Mouse (Mus musculus): Measurements from ENCODE around the gene Ppara. TPM values are rescaled to one million over a fixed set of nuclear protein-coding genes. Genes with fewer than 3 reads are reported as not detected.

The Ppara gene
- total RNA-seq (2021), result 10 to 100 TPM; 44.7 to 58.8 TPM

DNA sequence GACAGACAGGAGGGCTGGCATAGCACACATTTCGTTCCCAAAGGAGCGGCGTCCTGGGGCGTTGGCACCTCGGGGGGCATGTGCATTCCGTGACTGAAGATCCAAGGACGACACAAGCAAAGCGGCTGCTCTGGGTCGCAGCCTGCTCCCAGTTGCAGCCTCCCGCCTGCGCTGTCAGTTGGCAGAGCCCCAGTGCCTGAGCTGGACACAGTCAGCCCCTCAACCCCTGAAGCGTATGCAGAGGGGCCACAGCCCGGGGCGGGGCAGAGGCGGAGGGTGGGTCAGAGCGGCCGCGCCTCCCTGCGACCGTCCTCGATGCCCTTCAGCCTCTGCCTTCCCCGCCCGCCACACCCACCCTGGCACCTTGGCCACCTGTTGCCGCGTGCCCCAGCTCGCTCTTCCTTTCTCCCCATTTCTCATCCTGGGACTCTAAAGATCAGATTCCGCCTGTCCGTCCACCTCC, at the start of gene Ppara:
TSS of gene Ppara (plus strand) at position 413 of the 463 bp plus-strand sequence.
- peak; percentile 23 for DNase-seq (ENCODE audit: low spot score)
- intact Hi-C loops (cut with DNase I), result loop anchor here (5.0 kb wide), 1 partner anchor 78 kb away; the partner anchor contains the start of gene Cdpf1

DNA sequence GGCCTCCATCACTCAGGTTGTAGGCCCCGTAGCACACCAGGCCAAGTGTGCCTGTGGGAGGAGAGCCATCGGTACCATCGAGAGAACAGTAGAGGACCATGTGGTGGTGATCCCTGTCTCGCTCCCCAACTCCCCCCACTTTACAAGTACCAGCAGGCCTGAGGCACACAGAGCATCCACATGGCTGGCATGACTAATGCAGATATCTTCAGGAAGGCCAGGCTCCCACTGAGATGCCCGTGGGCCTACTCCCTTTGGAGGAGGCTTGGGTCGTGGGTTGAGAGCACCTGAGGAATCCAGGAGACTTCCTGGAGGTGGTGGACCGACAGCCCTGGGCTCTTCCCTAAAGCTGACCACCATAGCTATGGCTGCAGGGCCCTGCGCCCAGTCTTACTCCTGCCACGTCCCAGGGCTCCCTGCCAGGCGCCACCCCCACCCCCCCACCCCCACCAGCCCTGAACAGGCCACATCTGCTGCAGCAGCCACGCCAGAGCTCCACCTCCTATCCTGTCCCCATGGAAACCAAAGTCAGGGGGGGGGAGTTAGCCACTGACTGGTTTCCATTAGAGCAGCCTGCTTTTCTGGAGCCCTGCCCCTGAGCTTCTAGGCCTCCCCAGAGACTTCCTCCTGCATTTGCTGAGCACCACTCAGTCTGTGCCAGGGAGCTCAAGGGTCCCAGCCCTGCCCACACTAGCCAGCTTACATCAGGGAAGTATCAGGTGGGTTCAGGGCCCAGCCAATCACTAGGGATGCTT, 48.0 kb upstream of the Ppara start:
- DNase-seq (ENCODE audit: low spot score), result peak; percentile 74
- intact Hi-C loops (cut with DNase I), result no loop called here

DNA sequence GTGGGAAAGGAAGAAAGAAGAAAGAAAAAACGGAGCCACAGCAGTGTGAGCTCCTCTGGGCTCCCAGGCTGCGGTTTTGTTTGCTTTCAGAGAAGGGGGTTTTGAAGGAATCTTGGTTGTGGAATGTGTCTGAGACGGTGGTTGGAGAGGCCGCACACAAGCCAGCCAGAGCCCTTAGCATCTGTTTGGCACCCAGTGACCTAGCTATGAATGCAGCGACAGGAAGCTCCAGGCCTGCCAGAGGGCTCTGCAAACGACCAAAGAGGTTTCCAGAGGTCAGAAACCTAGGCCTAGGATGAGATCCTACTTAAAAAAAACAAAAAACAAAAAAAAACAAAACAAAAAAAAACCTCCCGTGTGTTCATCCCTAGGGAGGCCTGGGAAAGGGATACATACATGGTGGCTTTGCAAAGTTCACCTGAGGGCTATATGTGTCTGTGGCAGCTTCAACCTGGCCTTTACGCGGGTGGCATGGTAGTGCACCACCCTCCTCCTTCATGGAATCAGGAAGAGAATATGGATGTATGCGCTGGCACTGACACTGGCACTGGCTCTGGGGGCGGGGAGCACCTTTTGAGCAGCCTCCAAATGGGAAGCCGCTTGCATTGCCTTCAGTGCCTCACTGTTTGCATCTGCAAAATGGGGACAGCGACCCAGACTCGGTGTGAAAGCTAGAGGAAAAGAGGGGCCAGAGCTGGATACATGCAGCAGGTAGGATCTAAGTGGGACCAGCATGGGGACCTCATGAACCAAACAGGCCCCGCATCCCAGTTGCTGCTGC, 47.0 kb upstream of the Ppara start:
- no peak for DNase-seq (ENCODE audit: low spot score)
- intact Hi-C loops (cut with DNase I), result loop anchor here (2.0 kb wide), 1 partner anchor 15 kb away; no protein-coding TSS in a partner anchor

DNA sequence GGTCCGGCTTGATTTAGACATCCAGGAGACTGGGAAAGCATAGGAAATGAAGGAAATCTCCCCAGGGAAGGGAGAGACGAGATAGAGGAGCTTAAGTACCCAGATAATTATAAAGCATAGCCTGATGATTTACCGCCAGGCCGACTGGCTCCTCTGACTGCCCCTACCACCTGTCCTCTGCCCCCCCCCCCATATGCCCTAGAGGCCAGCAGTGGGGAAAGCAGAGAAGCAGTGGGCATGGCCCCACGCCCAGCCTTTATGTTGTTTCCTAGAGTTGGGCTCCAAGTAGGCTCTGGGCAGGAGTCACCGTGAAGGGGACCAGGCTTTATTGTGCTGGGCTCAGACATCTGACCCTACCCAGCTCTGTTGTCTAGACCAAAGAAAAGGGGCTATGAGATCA, 46.0 kb upstream of the Ppara start:
- DNase-seq (ENCODE audit: low spot score), result no peak
- intact Hi-C loops (cut with DNase I), result loop anchor here (2.0 kb wide), 1 partner anchor 14 kb away; no protein-coding TSS in a partner anchor

DNA sequence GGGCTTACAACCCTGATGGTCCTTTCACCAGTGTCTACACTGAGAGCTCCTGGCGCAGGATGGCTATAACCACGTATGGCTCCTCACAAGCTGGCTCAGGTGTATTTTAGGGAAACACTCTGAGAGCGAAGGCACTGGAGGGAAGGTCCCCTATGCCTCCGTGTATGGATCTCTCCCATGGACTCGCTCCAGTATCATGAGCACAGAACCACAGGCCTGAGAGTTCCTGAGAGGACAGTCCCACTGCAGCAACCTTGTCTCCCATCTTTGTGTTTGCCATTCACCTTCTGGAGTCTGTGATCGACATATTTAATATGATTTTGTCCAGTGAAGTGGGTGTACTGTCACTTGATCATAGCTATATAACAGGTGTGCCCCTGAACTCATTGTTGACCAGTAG, 45.3 kb upstream of the Ppara start:
- intact Hi-C loops (cut with DNase I), result loop anchor here (2.0 kb wide), 1 partner anchor 13 kb away; no protein-coding TSS in a partner anchor
- DNase-seq (ENCODE audit: low spot score), result no peak

DNA sequence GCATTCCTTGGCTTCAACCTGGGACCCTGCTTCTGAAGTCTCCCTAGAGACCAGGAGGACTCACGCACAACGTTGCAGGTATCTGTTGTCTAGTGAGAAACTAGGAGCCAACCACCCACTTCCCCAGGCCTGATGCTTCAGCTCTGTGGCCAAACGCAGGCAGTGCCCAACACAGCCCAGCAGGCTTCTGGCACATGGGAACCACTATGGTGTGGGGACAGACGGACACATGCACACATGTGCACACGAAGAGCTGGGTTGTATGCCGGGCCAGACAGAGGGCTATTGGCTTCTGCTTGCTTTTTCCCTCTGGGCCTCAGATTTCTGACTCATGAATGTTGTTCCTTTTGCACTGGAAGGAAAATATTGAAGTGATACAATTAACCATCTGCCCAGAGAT, 44.7 kb upstream of the Ppara start:
- intact Hi-C loops (cut with DNase I), result no loop called here
- no peak for DNase-seq (ENCODE audit: low spot score)

DNA sequence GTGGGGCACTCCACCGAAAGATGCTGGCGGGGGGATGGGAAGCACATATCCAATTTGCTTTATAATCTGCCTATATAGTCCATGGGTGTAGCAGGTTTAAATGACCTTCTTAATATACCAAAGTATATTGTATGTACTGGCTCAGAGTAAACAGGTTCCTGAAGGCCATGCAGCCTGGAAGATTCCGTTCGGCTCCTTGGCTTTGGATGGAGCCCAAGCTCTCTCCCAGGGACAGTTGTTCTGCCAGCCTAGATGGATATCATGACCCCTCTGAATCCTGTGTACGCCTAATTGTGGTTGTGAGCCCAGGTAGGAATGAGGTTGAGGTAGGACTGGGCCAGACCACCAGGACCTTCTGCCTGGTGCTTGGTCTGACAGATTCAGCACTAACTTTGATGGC, 43.9 kb upstream of the Ppara start:
- no peak for DNase-seq (ENCODE audit: low spot score)
- intact Hi-C loops (cut with DNase I), result no loop called here

DNA sequence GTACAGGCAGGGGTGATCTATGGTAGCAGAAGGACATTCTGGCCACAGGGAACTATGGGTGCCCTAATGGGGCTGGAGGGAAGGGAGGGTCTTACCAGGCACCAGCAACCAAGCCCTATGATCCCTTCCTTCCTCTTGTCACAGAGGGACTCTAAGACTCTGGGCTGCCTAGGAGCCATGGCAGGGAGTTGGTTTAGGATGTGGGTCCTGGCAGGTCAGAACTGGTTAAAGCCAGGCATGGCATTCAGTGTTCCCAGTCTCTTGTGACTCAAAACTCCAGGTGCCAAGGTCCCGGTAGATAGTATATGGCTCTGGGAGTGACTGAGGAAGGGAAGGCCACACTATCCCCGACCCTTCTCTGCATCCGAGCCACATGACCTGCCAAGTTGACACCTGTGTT, 41.7 kb upstream of the Ppara start:
- intact Hi-C loops (cut with DNase I), result no loop called here
- DNase-seq (ENCODE audit: low spot score), result no peak

DNA sequence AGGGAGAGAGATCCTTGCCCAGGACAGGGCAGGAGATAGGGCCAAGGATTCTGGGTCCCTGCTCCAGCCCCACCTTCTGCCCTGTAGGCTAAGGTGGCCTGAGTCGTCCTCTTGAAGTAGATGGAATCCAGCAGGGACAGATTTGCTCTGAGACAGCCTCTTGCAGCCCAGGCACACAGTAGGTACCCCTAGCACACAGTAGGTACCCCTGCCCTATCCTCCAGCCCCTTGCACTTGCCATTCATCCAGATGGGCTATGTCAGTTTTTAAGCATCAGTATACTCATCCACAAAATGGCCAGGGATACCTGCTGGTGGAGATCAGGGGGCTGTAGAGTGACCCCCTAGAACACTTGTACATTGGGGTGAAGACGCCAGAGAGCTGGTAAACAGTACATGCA, 41.0 kb upstream of the Ppara start:
- intact Hi-C loops (cut with DNase I), result no loop called here
- DNase-seq (ENCODE audit: low spot score), result no peak

DNA sequence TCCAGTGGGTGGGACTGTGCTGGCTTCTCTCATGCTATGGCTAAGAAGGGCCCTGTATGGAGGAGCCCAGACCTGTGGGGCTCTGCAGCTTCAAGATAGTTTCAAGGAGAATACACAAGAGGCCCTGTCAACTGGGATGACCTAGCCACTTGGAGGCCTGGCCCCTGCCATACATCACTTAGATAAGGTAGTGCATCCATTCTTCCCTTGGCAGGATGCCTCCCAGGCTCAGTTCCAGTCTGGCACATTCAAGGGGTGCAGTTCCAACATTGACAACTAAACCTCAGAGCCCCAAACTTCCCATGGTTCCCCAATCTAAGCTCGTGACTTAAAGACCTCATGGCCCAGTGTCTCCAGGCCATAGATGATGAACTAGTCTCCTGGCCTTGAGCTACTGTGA, 40.4 kb upstream of the Ppara start:
- no peak for DNase-seq (ENCODE audit: low spot score)
- intact Hi-C loops (cut with DNase I), result no loop called here

DNA sequence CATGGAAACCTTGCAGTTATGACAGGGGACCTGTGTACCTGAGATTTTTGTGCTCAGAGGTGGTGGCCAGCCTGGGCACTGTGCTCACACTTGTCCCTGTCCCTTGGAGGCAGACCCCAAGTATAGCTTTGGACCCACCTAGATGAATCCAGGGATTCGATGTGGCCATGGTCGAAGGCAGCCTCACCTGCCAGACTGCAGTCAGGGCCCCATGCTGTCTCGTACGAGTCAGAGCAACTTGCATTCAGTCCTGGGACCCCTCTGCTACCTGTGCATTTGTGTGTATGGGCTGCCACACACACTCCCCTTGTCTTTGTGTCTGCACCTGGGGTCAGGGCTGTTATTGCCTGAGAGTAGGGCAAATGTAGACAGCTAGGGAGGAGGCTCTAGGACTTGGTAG, 39.5 kb upstream of the Ppara start:
- intact Hi-C loops (cut with DNase I), result no loop called here
- DNase-seq (ENCODE audit: low spot score), result no peak

DNA sequence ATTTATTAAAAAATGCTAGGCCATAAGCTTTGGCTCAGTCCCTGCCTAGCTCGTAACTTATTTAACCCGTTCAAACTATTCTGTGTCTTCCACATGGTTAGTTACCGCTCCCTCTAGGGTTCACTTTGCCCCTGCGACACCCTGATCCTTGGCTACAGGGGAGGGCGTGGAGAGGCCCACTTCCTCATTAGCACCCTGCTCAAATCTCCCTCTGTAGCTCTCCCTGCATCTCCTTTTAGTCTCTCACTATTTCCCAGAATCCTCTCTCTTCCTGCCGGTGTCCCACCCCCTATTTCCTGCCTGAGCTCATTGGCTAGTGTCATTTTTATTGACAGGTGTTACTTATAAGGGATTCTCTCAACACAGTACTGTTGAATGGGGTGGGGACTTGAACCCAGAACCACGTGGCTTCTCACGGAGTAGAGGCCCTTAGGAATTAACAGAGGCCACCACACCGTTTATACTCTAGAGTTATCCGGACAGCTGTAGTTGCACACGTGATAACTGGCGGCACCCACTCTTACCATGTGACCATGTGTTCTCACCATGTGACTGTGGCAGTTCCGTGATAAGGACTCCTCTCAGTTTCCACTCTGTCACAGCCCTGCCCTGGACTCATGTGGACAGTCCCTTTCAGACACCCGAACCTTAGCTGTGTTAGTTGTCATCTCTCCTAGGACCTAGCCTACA, 36.3 kb upstream of the Ppara start:
- no peak for DNase-seq (ENCODE audit: low spot score)

DNA sequence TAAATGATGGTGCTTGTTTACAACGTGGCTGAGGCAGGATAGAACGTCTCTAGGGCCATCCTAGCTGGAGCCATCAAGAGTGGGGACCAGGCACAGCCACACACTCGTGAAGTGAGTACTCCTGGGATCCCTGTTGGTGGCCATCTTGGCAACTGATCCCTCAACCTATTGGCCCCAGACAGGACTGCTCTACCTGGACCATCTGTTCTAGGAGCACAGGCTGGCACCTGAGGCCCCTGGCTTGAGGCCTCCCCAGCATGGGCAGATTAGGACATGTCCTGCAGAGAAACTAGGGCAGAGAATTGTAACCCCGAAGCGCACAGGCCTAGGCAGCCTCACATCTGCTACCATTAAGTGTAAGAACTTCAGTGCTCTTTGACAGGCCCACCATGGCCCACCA, 35.3 kb upstream of the Ppara start:
- no peak for DNase-seq (ENCODE audit: low spot score)
- intact Hi-C loops (cut with DNase I), result no loop called here

More for the DNA sequence above, 36.3 kb upstream of the Ppara start:
- intact Hi-C loops (cut with DNase I), result no loop called here

DNA sequence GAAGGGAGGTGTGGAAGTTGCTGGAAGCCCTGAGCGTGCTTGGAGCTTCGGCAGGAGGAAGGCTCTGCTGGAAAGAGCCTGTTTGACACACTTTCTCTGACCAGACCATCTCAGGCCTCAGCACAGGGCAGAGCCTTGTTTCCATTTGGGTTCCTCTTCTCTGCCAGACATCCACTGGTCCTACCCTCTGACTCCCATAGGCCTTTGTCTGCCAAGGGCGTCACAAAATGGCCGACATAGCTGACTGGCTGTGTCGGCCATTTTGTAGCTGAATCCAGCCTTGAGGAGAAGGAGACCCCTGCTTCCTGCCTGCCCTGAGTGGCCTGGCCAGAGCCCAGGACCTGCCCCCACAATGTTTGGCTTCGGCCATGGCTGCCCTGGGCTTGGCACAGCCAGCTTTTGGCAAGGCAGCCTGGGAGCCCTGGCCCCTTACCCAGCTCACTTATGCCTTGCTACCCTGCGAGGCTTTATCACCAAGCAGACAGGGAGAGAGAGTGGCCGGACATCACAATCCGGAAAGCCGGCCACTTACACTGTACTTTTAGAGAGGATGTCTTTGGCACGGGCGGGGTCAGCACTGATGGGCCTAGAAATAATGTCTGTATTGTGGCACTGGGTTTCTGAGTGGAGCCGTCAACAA, 34.8 kb upstream of the Ppara start:
- DNase-seq (ENCODE audit: low spot score), result no peak
- intact Hi-C loops (cut with DNase I), result loop anchor here (2.0 kb wide), 1 partner anchor 25 kb away; no protein-coding TSS in a partner anchor

DNA sequence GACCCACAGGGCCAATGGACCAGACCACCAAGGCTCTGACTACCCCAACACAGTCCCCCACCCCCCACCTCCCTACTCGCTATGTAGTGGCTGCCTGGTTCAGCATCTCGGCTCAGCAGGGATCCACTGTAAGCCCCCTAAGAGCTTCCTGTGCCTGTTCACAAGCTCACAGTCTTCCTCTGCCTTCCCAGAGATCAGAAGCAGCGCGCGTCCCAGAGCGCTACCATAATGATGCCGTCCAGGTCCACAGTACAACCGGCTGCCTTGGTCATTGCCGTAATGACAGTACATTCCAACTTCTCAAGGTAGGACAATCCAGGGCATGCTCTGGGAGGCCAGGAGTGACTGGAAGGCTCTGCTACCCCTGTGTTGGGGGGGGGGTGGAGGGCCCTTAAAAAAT, 34.1 kb upstream of the Ppara start:
- intact Hi-C loops (cut with DNase I), result loop anchor here (2.0 kb wide), 1 partner anchor 26 kb away; no protein-coding TSS in a partner anchor
- DNase-seq (ENCODE audit: low spot score), result no peak

DNA sequence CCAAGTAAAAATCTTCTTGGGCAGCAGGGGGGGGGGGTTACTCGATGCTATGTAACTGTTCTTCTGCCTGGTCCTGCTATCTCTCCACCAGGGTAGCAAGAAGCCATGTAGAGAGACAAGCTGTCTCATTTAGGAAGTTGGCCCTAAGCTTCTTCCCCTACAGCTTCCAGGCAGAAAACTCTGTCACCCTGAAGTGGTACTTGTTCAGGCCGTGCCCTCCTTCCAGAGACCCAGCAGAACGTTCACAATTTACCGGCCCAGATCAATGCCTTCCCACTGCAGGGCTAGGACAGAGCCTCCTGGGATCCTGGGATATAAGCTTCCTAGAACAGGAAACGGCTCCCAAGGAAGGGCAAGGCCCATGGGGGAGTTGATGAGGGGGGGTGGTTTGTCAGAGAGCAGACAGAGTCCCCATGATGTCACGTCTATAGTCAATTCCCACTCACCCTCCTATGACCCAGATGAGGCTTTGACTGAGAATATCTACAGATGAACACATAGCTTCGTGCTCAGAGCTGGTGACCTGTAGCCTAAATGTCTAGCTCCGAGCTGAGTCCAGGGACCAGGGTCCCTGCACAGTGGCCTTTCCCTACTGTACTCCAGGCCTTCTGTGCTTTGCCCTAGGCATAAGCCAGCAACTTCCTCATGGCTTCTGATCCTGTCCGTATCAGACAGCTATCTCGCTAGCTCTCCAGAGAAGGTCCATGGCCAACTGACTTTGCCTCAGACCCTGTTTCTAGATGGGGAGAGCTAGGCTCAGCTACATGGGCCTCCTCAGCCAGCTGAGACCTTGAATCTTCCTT, 33.5 kb upstream of the Ppara start:
- intact Hi-C loops (cut with DNase I), result loop anchor here (2.0 kb wide), 1 partner anchor 27 kb away; no protein-coding TSS in a partner anchor
- no peak for DNase-seq (ENCODE audit: low spot score)

DNA sequence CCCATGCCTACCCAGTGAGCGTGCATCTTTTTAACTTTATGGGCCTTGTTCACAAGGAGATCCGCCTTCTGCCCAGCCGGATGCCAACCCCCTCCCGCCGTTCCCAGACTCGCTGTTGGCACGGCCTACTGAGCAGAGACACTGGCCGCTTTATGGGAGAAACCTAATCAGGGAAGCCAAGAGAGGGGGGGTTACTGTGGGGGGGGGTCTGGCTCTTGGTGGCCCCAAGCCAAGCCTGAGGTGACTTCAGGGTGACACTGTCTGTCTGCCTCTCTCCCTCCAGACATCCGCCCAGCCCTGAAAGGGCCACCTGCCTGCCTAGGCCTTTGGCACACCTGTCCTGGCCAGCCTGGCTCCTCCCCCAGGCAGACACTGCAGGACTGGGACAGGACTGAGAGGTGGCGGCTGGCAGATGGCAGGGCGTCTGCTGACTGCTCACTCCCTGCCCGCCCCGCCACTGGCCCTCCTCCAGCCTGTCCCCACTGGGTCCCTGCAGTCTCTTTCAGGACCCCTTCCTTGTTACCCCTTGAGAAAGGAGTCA, 32.3 kb upstream of the Ppara start:
- intact Hi-C loops (cut with DNase I), result loop anchor here (2.0 kb wide), 1 partner anchor 14 kb away; no protein-coding TSS in a partner anchor

DNA sequence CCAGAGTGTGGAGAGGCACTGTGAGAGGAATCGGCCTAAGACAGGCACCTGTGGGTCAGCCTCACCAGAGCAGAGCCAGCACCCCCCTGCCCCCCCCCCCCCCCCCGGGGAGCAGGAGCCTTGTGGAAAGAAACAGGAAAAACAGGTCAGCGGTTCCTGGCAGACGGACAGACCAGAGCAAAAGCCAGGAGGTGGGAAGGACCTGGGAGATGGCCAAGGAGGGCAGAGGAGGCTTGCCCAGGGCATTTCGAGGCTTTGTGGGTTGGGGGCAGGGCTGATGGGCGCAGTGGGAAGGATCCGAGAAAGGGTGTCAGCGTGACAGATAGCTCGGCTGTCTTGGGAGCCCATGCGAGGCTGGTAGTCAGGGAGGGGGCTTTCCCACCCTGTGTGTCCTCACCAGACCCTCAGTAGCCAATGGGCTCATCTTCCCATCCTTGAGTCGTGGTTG, 31.6 kb upstream of the Ppara start:
- intact Hi-C loops (cut with DNase I), result loop anchor here (2.0 kb wide), 1 partner anchor 14 kb away; no protein-coding TSS in a partner anchor
- no peak for DNase-seq (ENCODE audit: low spot score)

More for the DNA sequence above, 32.3 kb upstream of the Ppara start:
- no peak for DNase-seq (ENCODE audit: low spot score)

All from heart, postnatal 25 days (tissue).